Mouse (Mus musculus): ENCODE results near the gene Grk5. TPM values are rescaled to one million over a fixed set of nuclear protein-coding genes. Genes with fewer than 3 reads are reported as not detected.

Gene Grk5
- polyA plus RNA-seq, 1 experiment from 2014 or later, result 2.7 TPM

DNA sequence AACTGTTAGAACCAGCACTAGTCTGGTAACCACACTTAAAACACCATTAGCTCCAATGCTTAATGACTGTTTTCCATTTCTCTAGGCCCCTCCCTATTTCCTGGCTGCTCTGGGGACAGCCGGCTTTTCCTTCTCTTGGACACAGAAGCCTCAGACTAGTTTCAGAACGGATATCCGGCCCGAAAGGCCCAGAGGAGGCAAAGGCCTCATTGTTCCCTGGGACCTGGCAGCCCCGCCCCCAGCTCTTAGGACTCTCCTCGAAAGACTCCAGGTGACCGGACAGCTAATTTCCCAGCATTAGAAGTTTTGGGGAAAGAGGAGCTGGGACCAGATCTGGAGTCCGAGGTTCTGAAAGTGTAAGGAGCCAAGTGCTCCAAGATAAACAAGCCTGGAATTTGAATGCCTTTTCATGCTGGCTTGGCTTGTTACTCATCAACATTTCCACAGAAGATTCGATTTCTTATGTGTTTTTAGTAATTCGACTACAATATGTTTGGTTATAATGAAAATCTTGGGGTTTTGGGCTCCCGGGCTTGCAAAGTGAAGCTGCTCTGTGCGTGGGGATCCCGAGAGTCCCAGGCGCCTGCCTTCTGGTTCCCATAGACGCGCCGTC is 342 bp upstream of the Grk5 start:
- ATAC-seq (ENCODE audit: low read depth), result peak; percentile 8; the same call in 1 of the 2 replicates
- WGBS, result 3% methylated on average over 17 of the region's 17 CpGs
- peak overlapping the region; percentile 95 for H3K27ac ChIP-seq (replicated peaks)

DNA sequence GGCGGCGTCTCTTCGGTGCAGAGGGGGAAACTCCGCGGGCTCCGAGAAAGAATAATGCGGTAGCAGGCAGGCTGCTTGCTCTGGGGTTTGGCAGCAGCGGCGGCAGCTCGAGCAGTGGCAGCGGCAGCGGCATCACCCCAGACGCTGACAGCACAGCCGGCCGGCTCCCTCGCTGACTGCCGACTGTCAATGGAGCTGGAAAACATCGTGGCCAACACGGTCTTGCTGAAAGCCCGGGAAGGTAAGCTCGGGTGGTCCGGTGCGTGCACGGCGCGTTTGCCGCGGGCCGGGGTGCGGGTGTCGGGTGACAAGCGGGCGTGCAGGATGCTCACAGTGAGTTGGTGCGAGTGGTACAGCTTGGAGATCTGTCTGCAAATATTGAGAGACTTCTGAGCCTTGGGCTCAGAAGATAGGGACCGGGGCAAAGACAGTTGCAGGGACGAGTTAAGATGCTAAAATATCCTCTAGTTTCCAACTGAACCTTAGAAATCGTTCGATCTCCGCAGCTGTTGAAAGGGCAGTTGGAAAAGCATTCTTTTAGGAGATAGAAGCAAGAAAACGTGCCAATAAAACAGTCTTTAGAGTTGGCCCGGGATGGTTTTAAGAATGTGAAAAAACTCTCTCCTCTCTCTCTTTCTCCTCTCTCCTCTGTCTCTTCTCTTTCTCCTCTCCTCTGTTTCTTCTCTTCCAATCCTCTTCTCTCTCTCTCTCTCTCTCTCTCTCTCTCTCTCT is 1.0 kb downstream of the Grk5 start:
- no peaks in the 10 kb centered on the region for H3K36me3 ChIP-seq
- H3K9me3 ChIP-seq, result no peaks in the 10 kb centered on the region
- no peaks in the 10 kb centered on the region for H3K27me3 ChIP-seq
- peaks cover 27% of the 10 kb centered on the region for H3K4me1 ChIP-seq (replicated peaks)
- ATAC-seq (ENCODE audit: low read depth), result peak; percentile 74
- peak overlapping the region; percentile 76 for H3K4me3 ChIP-seq
- H3K4me2 ChIP-seq, result peak overlapping the region; percentile 76
- peak overlapping the region; percentile 95 for H3K27ac ChIP-seq (replicated peaks)
- H3K9ac ChIP-seq, result peak overlapping the region; percentile 88
- WGBS, result under 1% methylated on average over 41 of the region's 41 CpGs

More for the DNA sequence above, 342 bp upstream of the Grk5 start:
- peak overlapping the region; percentile 76 for H3K4me3 ChIP-seq
- peak overlapping the region; percentile 76 for H3K4me2 ChIP-seq
- H3K9ac ChIP-seq, result peak overlapping the region; percentile 88
- no peaks in the 10 kb centered on the region for H3K36me3 ChIP-seq
- H3K27me3 ChIP-seq, result no peaks in the 10 kb centered on the region
- no peaks in the 10 kb centered on the region for H3K9me3 ChIP-seq
- H3K4me1 ChIP-seq (replicated peaks), result peaks cover 27% of the 10 kb centered on the region

DNA sequence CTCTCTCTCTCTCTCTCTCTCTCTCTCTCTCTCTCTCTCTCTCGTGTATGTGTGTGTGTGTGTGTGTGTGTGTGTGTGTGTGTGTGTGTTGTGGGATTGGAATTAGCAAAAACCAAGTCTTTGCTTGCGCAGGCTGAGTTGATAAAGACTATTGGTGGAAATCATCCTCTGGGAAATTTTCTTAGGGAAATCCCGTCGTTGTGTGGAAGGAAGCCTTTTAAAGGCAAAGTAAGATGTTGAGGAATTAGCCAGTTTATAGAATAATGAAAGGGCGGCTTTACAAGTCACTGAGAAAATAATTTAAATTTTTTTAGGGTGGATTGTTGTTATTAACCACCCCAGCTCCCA is 1.5 kb downstream of the Grk5 start:
- Histone ChIP-seq H3K4me2 (peak overlapping the region; percentile 76), H3K36me3 (no peaks in the 10 kb centered on the region), H3K27me3 (no peaks in the 10 kb centered on the region), H3K9me3 (no peaks in the 10 kb centered on the region), H3K4me1 (replicated peaks) (peaks cover 27% of the 10 kb centered on the region), H3K9ac (peak overlapping the region; percentile 88), H3K27ac (replicated peaks) (no peak overlapping the region), H3K4me3 (peak overlapping the region; percentile 76)
- 10% methylated on average over 4 of the region's 5 CpGs for WGBS
- ATAC-seq (ENCODE audit: low read depth), result no peak

DNA sequence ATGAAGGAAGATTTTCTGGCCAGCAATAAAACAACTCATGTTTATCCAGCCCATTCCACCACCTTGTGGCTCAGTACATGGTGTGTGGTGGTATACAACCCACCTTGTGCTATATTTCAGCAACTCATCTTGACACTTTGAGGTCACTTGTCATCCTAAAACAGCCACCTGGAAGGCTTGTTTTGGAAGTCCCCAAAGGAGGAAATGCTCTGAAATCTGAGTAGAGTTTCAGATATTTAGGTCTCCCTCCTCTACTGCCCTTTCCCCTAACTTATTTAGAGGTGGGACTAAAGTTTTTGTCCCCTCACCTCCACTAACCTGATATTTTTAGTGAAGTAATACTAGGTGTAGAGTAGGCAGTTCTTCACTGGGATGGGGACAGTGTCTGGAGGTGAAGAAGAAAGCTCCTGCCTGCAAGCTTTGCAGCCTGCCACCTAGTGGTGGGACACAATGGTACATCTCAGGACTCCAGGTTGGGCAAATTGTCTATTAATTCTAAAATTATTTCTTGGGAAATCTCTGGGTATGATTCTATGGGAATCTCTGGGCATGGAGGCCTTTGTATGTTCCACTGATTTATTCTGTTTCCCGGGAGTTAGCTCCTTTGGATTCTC is 2.5 kb downstream of the Grk5 start:
- peak overlapping the region; percentile 76 for H3K4me3 ChIP-seq
- no peaks in the 10 kb centered on the region for H3K9me3 ChIP-seq
- 11% methylated on average over 1 of the region's 1 CpGs for WGBS
- H3K27ac ChIP-seq (replicated peaks), result no peak overlapping the region
- no peaks in the 10 kb centered on the region for H3K36me3 ChIP-seq
- H3K27me3 ChIP-seq, result no peaks in the 10 kb centered on the region
- ATAC-seq (ENCODE audit: low read depth), result no peak
- peak overlapping the region; percentile 76 for H3K4me2 ChIP-seq
- H3K4me1 ChIP-seq (replicated peaks), result peaks cover 27% of the 10 kb centered on the region
- peak overlapping the region; percentile 88; the same call in 1 of the 2 replicates for H3K9ac ChIP-seq

DNA sequence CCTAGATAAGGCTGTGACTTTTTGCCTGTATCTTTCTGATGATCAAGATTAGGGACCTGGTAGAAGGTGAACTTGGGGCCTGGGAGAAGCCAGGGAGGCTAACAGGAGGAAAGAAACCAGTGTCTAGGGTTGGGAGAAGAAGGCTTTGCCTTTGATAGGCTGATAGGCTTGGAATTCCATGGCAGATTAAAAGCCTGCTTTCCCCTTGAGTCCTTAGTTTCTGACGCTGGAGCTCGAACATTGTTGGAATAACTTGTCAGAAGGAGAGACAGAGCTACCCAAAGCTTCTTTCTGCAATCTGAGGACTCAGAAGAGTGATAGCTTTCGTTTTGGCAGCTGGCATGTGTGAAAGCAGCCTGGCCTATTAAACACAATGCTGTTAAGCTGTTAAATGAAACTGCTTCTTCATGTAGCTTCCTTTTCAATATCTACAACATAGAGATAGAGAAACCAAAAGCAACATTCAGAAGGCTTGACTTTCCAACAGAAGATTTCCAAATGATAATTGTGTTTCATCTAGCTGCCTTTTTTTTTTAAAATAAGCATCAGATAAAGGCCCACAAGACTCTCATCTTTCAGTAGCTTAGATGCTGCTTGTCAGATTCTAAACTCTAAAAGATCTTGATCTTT is 5.8 kb downstream of the Grk5 start:
- WGBS, result 55% methylated on average over 3 of the region's 3 CpGs
- Histone ChIP-seq H3K9ac (no peak overlapping the region), H3K4me3 (no peak overlapping the region), H3K4me1 (replicated peaks) (peaks cover 17% of the 10 kb centered on the region), H3K36me3 (no peaks in the 10 kb centered on the region), H3K27me3 (no peaks in the 10 kb centered on the region), H3K27ac (replicated peaks) (no peak overlapping the region), H3K4me2 (no peak overlapping the region), H3K9me3 (no peaks in the 10 kb centered on the region)
- ATAC-seq (ENCODE audit: low read depth), result no peak

DNA sequence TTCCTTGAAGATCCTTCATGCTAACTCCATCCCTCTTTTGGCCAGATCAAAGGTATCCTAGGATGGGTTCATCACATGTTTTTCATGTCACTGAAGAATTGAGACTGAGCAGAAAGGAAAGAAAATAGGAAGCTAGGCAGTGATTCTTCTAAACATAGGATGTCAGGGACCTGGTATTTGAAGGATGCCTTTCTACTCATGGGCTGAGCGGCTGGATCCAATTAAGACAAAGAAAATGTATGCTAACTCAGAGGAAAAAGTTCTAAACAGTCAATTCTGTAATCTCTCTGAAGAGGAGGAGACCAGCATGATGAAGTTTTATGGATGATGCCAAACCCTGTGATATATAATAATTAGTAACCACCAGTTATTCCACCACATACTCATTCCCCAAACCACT is 13.6 kb downstream of the Grk5 start:
- no peaks in the 10 kb centered on the region for H3K9me3 ChIP-seq

DNA sequence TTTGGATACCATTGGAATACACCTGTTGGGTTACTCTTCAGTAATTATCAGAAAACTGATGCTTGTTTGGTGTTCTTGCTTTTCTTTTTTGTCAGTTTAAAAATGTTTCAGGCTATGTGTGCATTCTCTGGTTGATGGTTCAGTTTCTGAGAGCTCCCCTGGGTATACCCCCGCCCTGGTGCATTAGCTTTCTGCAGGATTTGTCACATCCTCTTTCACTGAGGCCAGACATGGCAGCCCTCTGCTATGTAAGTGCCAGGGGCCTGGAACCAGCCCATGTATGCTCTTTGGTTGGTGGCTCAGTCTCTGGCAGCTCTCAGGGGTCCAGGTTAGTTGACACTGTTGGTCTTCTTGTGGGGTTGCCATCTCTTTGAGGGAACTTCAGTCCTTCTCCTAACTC is 14.4 kb downstream of the Grk5 start:
- no peak overlapping the region for H3K4me2 ChIP-seq
- H3K9ac ChIP-seq, result no peak overlapping the region
- WGBS, result 76% methylated on average over 1 of the region's 1 CpGs
- no peak overlapping the region for H3K4me3 ChIP-seq
- no peak overlapping the region for H3K27ac ChIP-seq (replicated peaks)
- no peaks in the 10 kb centered on the region for H3K4me1 ChIP-seq (replicated peaks)
- no peaks in the 10 kb centered on the region for H3K27me3 ChIP-seq
- H3K36me3 ChIP-seq, result no peaks in the 10 kb centered on the region
- no peak for ATAC-seq (ENCODE audit: low read depth)
- no peaks in the 10 kb centered on the region for H3K9me3 ChIP-seq

More for the DNA sequence above, 13.6 kb downstream of the Grk5 start:
- Histone ChIP-seq H3K4me1 (replicated peaks) (no peaks in the 10 kb centered on the region), H3K4me2 (no peak overlapping the region), H3K4me3 (no peak overlapping the region), H3K27ac (replicated peaks) (no peak overlapping the region), H3K36me3 (no peaks in the 10 kb centered on the region), H3K9ac (no peak overlapping the region), H3K27me3 (no peaks in the 10 kb centered on the region)
- no peak for ATAC-seq (ENCODE audit: low read depth)
- 85% methylated on average over 1 of the region's 1 CpGs for WGBS

DNA sequence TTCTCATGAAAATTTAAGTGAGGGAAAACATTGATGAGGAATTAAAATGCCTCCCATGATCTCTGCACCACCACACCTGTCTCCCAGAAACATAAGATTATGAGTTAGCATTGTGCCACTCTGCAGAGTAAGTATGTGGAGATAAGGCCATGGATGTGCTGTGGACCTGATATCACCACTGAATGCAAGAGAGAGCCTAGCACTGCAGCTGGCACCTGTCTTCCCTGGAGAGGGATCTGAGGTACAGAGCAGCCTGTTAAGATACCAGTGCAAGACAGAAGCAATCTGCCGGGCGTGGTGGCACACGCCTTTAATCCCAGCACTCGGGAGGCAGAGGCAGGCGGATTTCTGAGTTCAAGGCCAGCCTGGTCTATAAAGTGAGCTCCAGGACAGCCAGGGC is 15.9 kb downstream of the Grk5 start:
- no peaks in the 10 kb centered on the region for H3K4me1 ChIP-seq (replicated peaks)
- no peaks in the 10 kb centered on the region for H3K27me3 ChIP-seq
- no peak overlapping the region for H3K27ac ChIP-seq (replicated peaks)
- no peak overlapping the region for H3K4me2 ChIP-seq
- ATAC-seq (ENCODE audit: low read depth), result no peak
- H3K4me3 ChIP-seq, result no peak overlapping the region
- H3K9ac ChIP-seq, result no peak overlapping the region
- no peaks in the 10 kb centered on the region for H3K9me3 ChIP-seq
- no peaks in the 10 kb centered on the region for H3K36me3 ChIP-seq
- 92% methylated on average over 5 of the region's 5 CpGs for WGBS

DNA sequence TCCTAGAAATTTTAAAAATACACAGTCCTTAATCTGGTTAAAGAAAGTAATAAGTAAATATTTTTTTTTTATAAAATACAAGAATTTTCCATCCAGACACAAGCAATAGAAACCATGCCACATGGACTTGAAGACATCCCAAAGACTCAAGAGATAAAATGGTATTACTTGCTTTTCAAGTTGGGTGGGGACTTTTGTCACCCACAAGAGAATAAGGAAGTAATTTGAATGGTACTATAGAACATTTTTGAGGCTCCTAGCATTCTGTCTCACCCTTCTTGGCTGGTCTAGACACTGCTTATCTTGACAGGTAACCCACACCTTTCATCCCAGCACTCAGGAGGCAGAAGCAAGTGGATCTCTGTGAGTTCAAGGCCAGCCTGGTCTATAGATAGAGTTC is 20.8 kb downstream of the Grk5 start:
- no peak for ATAC-seq (ENCODE audit: low read depth)
- no peaks in the 10 kb centered on the region for H3K36me3 ChIP-seq
- no peak overlapping the region for H3K9ac ChIP-seq
- no peaks in the 10 kb centered on the region for H3K9me3 ChIP-seq
- no peak overlapping the region for H3K4me2 ChIP-seq
- no peaks in the 10 kb centered on the region for H3K4me1 ChIP-seq (replicated peaks)
- no peaks in the 10 kb centered on the region for H3K27me3 ChIP-seq
- H3K27ac ChIP-seq (replicated peaks), result no peak overlapping the region
- no peak overlapping the region for H3K4me3 ChIP-seq

DNA sequence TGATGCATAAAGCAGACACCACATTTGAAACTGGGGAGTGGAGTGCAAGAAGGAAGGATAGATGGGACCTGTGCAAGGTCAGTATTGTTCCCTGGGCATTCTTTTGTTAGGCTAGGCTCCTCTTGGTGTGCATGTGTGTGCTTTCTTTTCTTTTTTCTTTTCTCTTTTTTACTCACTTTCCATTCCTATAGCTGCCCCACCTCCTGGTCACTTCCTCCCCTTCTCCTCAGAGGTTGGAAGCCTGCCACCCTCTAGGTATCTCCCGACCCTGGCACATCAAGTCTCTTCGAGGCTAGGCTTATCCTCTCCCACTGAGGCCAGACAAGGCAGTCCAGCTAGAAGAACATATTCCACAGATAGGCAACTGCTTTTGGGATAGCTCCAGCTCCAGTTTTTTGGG is 22.1 kb downstream of the Grk5 start:
- Histone ChIP-seq H3K27me3 (no peaks in the 10 kb centered on the region), H3K36me3 (no peaks in the 10 kb centered on the region), H3K9ac (no peak overlapping the region), H3K27ac (replicated peaks) (no peak overlapping the region), H3K4me3 (no peak overlapping the region), H3K9me3 (no peaks in the 10 kb centered on the region), H3K4me1 (replicated peaks) (no peaks in the 10 kb centered on the region), H3K4me2 (no peak overlapping the region)
- no peak for ATAC-seq (ENCODE audit: low read depth)
- WGBS, result 91% methylated on average over 2 of the region's 2 CpGs

DNA sequence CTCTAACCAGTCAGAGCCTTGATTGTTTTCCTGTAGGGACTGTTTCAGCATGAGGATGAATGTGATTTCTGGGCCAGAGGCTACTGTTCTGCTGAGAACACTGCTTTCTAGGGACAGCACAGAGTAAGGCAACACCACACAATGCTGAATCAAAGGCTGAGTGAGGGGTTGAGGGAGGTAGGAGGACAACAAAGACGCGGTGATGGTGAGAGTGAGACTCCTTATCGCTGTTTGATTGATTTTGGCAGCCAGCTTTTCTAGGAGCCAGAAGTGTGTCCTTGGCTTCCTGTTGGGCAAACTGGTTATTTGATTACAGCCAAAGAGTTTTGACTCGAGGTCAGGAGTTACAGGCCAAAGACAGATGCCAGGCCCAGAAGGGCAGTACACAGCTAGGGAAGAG is 25.7 kb downstream of the Grk5 start:
- no peak overlapping the region for H3K27ac ChIP-seq (replicated peaks)
- WGBS, result 75% methylated on average over 4 of the region's 4 CpGs
- no peaks in the 10 kb centered on the region for H3K36me3 ChIP-seq
- no peak overlapping the region for H3K4me3 ChIP-seq
- no peak overlapping the region for H3K9ac ChIP-seq
- no peak overlapping the region for H3K4me2 ChIP-seq
- no peaks in the 10 kb centered on the region for H3K4me1 ChIP-seq (replicated peaks)
- ATAC-seq (ENCODE audit: low read depth), result no peak
- no peaks in the 10 kb centered on the region for H3K9me3 ChIP-seq
- no peaks in the 10 kb centered on the region for H3K27me3 ChIP-seq

DNA sequence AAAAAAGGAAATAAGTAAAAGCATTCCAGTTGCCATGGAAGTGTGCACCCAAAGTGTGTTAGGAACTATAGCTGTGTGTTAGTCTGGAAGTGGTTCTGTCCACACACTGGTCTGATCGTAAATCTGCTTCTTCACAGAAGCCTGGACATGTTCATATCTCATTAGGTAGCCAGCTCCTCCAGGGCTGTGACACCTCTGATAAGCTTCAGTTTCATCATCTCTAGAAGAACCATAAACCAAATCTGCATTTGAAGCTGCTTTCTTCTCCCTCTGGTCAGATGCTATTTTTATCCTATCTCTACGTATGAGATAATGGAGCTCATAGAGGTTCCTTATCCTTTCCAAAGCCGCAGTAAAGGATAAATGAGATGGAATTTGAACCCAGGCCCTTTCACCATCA is 26.3 kb downstream of the Grk5 start:
- Histone ChIP-seq H3K9me3 (no peaks in the 10 kb centered on the region), H3K9ac (no peak overlapping the region), H3K27ac (replicated peaks) (no peak overlapping the region), H3K4me3 (no peak overlapping the region), H3K4me1 (replicated peaks) (no peaks in the 10 kb centered on the region), H3K36me3 (no peaks in the 10 kb centered on the region), H3K27me3 (no peaks in the 10 kb centered on the region), H3K4me2 (no peak overlapping the region)
- ATAC-seq (ENCODE audit: low read depth), result no peak
- 90% methylated on average over 3 of the region's 3 CpGs for WGBS

All from neural tube, embryonic 13.5 days (tissue).